Mouse (Mus musculus): ENCODE measurements around the gene Impdh1. TPM values are rescaled to one million over a fixed set of nuclear protein-coding genes. Genes with fewer than 3 reads are reported as not detected.
A peak's percentile ranks its signal among the peaks of the same experiment; 100 is the strongest.
"Not testable (repeated sequence)": the region's sequence is repeated elsewhere in the genome, so short reads cannot be mapped to it uniquely, and the experiment has no call there.

Impdh1 gene
- 10 to 100 TPM; 18.5 to 22.7 TPM for polyA plus RNA-seq (2017; shearing (Covaris generic))

- peak; percentile 68 for ATAC-seq
Measured at GRCm38 (mm10) chr6:29215881-29216501, at the start of gene Impdh1. Gene Impdh1 (minus strand): TSS chr6:29216364.

GRCm38 (mm10) chr6:29264456-29264781, 48.3 kb upstream of the Impdh1 start:
- peak; percentile 80 for ATAC-seq

DNA sequence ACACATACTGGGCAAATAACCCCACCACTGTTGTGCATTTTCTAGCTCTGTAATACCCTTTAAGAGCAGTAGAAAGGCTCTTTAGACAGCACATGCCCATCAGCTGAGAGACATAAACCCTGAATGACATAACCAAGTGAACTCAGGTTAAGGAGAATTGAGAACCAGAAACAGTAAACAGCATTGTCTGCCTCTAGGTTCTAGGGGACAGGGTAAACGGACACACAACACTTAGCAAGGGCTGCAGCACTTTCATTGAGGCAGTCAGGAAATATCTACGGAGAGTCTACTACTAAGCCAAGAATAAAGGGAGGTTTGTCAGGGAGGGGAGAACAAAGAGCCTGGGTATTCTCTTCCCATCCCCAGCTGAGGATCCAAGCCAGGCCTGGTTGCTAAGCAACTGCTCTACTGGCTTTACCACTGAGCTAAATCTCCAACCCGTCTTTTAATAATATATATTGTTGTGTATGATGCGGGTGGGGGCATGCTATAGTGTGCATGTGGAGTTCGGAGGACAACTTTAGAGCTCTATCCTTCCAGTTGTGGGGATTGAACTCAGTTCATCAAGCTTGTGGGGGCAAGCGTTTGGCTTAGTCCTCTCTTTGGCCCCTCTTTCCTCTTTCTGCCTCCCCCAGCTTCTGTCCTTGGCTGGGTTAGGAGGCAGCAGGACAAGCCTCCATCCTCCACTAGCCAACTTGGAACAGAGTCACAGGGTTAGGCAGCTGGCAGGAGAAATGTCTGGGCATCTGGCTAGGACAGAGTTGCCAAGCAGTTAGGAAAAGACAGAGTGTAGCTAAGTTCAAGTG, 47.7 kb upstream of the Impdh1 start:
- ATAC-seq, result no peak

- ATAC-seq, result no peak
Measured at GRCm38 (mm10) chr6:29261831-29262230, 45.7 kb upstream of the Impdh1 start.

GRCm38 (mm10) chr6:29259418-29259817, 43.3 kb upstream of the Impdh1 start:
- ATAC-seq, result no peak

DNA sequence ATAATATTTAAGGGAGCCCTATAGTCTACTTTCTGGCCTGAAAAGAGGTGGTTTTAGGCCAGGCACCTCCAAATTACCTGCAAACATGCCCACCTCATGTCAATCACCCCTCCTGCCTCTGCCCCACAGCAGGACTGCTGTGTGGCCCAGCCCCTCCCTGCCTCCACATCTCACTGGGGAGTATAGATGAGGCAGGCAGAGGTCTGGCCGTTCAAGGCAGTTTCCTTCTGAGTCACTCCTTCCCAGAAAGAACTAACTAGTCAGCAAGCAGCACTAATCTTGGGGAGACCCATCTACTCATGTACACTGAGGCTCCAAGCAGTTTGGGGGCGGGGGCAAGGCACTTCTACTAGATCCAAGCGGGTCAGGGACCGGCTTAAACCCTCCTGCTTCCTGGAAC, 30.9 kb upstream of the Impdh1 start:
- ATAC-seq, result no peak

GRCm38 (mm10) chr6:29246585-29246984, 30.4 kb upstream of the Impdh1 start:
- peak; percentile 62 for ATAC-seq

- ATAC-seq, result no peak
Measured at GRCm38 (mm10) chr6:29246183-29246582, 30.0 kb upstream of the Impdh1 start.

- peak; percentile 51 for ATAC-seq
Measured at GRCm38 (mm10) chr6:29245272-29246120, 29.3 kb upstream of the Impdh1 start.

DNA sequence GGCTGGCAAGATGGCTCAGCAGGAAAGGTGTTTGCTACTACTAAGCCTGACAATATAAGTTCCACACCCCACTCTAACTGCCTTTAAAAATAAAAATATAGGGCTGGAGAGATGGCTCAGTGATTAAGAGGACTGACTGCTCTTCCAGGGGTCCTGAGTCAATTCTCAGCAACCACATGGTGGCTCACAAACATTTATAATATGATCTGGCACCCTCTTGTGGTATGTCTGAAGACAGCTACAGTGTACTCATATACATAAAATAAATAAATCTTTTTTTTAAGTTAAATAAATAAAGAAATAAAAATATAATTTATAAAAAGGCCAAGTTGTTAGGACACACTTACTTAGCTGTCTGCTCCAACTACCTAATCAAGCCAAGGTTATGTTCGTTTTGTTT, 26.1 kb upstream of the Impdh1 start:
- no peak for ATAC-seq

DNA sequence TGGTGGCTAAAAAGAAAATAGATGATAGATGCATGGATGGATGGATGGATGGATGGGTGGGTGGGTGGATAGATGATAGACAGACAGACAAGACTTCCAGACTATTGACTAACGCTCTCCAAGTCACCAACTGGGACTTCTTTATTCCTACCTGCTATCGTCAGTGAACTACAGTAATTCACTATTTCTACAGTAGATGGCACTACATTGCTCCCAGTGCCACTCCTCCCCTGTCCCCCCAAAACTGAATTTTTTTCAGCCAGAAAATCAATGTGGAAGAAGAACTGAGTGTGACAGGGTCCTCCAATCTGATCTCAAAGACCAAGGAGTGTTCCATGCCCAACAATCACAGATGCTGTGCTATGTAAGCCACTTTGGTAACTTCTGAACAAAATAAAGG, 25.5 kb upstream of the Impdh1 start:
- peak; percentile 54 for ATAC-seq

GRCm38 (mm10) chr6:29240806-29241205, 24.6 kb upstream of the Impdh1 start:
- ATAC-seq, result peak; percentile 75

- ATAC-seq, result peak; percentile 53
Measured at GRCm38 (mm10) chr6:29234272-29234671, 18.1 kb upstream of the Impdh1 start.

- ATAC-seq, result no peak
Measured at GRCm38 (mm10) chr6:29233710-29234109, 17.5 kb upstream of the Impdh1 start.

DNA sequence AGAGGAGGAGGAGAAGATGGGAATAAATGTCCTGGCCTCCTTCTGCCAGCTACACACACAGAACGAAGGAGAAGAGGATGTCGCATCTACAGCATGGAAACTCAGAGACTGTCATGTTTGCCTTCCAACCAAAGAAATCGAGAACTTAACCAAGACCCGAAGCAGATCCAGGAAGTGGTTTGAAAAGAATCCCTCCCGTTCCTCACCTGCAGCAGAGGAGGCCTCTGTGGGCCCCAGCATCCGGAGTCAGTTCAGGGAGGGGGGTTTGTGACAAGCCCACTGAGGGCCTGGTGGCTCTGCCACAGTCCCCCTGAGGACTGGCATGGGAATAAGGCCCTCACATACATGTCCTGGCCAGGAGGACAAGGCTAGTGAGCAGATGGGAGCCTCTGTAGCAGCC, 16.2 kb upstream of the Impdh1 start:
- peak; percentile 91 for ATAC-seq

DNA sequence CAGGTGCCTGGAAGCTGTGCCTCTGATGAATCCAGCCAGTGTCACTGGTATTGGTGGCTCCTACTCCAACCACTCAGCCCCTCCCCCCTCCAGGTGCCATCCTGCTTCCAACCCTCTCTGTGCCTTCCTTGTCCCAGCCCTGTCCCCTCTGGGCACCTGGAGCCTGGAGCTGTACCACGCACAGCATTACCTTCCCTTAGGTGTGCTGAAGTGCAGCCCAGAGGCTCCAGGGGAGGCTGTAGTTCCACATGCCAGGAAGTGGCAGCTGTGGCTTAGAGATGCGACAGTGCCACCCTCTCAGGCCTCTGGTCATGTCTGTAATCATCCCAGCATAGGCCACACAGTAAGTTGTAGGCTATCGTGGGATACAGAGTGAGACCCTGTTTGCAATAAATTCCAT, 15.6 kb upstream of the Impdh1 start:
- ATAC-seq, result peak; percentile 48

DNA sequence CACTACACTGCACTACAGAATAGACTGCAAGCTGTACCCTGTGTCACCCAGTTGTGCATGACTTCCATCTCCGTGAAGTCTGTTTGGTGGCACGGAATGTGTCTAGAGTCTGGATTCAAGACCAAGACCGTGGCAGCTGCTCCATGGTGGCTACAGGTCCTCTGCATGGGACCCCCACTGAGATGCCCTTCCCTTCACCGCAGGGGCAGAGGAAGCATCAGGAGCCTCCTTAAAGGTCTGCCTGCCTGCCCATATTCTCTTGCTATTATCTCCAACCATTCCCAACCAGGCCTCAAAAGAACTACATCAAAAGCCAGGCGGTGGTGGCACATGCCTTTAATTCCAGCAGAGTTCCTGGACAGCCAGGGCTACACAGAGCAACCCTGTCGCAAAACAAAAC, 14.2 kb upstream of the Impdh1 start:
- no peak for ATAC-seq

DNA sequence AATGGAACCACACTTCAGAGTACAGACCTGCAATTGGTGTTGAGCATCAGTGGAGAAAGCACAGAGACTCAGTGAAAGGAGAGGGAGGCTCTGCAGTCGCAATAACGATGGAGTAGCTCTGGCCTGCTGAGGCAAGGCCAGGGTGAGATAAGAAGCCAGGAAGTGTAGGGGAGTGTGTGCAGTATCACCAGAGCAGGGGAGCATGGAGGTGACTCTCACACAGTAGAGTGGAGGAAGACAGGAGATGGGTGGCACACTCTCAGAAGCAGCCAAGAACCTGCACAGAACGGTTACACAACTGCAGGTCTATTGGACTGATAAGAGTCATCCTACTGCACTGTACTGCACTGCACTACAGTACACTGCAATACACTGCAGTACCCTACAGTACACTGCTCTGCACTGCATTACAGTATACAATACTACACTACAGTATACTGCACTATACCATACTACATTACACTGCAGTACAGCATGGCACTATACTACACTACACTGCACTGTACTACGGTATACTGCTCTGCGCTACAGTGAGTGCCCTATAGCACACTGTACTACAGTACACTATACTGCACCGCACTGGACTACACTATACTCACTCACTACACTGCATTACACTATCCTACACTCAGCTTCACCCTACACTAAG, 13.2 kb upstream of the Impdh1 start:
- ATAC-seq, result no peak

DNA sequence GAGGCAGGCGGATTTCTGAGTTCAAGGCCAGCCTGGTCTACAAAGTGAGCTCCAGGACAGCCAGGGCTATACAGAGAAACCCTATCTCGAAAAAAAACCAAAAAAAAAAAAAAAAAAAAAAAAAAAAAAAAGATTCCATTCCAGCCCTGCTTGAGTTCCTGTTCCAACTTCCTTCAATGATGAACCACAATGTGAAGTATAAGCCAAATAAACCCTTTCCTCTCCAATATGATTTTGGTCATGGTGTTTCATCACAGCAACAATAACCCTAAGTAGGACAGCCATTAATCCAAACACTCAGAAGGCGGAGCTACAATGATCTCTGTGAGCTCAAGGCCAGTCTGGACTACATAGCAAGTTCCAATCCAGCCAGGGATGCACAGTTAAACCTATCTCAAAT, 1.6 kb upstream of the Impdh1 start:
- not testable (repeated sequence) for ATAC-seq

- no peak for ATAC-seq
Measured at GRCm38 (mm10) chr6:29215181-29215580, 983 bp downstream of the Impdh1 start.

GRCm38 (mm10) chr6:29214776-29215175, 1.4 kb downstream of the Impdh1 start:
- no peak for ATAC-seq

DNA sequence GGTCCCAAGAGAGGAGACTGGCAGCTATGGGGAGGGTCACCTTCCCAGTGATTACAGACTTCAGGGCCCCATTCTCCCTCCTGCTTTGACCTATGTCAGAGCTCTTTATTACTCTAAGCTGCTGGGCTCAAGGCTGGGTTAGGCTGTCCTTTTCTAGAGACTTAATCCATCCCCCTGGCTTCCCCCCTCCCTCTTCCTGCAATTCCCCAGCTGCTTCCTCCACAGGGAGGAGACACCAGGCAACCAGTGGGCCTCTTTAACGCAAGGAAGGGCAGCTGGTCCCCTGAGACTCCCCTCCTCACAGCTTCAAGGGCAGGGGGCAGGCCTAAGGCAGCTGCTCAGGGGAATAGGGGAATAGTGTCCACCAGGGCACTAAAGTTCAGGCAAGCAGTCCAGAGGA, 1.9 kb downstream of the Impdh1 start:
- no peak for ATAC-seq

- no peak for ATAC-seq
Measured at GRCm38 (mm10) chr6:29213436-29213835, 2.7 kb downstream of the Impdh1 start.
